Mouse (Mus musculus): ENCODE results near the gene Mreg.

Gene Mreg

DNA sequence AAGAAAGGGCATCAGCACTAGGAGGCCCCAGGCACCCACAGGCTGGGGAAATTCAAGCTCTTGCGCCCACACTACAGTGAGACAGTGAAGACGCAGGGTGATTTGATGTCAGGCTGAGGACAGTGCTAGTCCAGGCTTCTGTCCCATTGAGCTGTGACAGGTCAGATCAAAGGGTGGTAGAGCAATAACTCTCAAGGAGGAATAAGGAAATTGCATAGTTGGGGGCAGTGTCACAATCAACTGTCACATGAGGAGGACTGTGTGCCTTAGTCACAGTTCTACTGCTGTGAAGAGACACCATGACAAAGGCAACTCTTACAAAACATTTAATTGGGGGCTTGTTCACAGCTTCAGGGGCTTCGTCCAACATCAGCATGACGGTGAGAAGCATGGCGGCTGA, 16.0 kb downstream of the Mreg start:
- DNase-seq (ENCODE audit: low read depth, low spot score): no peak

DNA sequence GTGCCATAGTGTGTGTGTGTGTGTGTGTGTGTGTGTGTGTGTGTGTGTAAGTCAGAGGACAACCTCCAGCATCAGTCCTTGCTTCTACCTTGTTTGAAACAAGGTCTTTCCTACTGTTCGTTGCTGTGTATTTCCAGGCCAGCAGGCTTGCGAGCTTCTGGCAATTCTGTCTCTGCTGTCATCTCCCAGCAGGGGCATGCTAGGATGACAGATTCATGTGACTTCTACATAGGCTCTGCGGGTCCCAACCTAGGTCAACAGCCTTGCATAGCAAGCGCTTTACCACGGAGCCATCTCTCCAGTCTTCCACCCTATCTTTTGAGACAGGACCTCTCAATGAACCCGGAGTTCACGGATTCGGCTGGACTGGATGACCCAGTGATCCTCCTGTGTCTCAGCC, 20.7 kb downstream of the Mreg start:
- DNase-seq (ENCODE audit: low read depth, low spot score): no peak

- no peak for DNase-seq (ENCODE audit: low read depth, low spot score)
Observed at GRCm38 (mm10) chr1:72188142-72188738, 23.9 kb downstream of the Mreg start.

DNA sequence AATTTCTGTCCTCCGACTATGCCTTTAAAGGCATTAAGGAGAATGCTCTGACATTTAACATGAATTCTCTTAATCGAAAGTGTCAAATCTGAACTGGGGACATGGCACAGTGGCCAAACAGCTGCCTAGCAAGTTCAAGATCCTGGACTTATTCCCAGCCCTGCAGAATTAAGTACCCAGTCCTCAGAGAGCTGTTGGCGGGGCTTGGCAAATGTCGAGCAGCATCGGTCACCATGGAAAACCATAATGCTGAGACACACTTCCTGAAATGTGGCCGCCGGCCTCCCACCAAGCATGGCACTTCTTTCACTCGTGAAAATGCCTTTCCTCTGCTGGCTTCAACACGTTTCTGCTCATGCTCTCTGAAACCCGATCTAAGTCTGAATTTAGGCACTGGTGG, 24.6 kb downstream of the Mreg start:
- no peak for DNase-seq (ENCODE audit: low read depth, low spot score)

GRCm38 (mm10) chr1:72186151-72186550, 26.0 kb downstream of the Mreg start:
- no peak for DNase-seq (ENCODE audit: low read depth, low spot score)

DNA sequence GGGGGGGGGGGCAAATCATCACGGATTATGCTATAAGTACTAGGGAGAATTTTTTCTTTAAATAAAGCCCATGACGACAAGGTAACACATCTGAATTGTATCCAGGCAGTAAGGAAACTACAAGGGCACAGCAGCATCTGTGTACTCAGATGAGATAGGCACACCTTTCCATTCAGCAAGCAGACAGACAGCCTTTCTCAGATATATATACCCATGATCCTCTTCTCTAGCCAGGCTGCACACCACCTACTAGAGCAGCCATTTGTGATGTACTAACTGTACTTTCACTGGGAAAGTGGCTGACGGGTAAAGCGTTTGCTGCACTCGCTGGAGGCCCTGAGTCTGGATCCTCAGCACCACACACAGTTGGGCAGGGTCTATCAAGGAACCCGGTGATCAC, 28.6 kb downstream of the Mreg start:
- no peak for DNase-seq (ENCODE audit: low read depth, low spot score)

DNA sequence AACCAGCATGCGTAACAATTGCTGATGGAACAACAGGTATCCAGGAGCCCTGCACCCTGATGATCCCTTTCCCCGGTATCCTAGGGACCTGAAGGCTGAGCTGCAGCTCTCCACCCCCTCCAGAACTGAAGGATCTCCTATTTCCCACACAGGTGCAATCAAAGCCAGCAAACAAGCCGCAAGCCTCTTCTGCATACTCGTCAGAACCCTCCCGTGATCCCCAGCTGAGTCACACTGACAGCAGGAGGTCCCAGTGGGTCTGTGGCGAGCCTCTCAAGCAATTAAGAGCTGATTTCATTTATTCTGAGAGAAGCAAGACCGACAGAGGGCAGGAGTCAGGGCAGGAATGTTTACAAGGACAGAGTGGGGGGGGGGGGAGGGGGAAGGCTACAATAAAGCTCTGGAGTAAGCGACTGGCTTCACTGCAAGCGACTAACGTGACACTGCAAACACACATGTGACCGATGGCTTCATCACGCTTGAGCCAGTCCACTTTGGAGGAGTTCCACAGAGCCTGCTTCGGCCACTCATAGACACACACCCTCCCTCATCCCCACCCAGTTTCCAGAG, 29.1 kb downstream of the Mreg start:
- peak; percentile 48 for DNase-seq (ENCODE audit: low read depth, low spot score)

GRCm38 (mm10) chr1:72179947-72180346, 32.2 kb downstream of the Mreg start:
- no peak for DNase-seq (ENCODE audit: low read depth, low spot score)

DNA sequence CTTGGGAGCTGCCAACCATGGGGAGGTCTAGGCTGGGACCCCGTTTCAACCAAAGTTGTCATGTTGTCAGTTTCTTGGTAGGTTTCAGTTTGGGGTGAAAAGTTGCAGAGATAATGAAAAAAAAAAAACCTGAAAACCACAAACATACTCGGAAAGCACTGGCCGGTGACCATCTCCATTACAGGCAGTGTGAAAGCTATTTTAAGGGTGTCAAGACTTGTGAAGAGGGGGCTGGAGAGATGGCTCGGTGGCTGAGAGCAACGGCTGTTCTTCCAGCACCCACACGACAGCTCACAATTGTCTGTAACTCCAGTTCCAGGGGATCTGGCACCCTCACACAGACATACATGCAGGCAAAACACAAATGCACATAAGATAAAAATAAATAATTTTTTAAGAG, 35.9 kb downstream of the Mreg start:
- no peak for DNase-seq (ENCODE audit: low read depth, low spot score)

- DNase-seq (ENCODE audit: low read depth, low spot score): no peak
Observed at GRCm38 (mm10) chr1:72174183-72174582, 37.9 kb downstream of the Mreg start.

DNA sequence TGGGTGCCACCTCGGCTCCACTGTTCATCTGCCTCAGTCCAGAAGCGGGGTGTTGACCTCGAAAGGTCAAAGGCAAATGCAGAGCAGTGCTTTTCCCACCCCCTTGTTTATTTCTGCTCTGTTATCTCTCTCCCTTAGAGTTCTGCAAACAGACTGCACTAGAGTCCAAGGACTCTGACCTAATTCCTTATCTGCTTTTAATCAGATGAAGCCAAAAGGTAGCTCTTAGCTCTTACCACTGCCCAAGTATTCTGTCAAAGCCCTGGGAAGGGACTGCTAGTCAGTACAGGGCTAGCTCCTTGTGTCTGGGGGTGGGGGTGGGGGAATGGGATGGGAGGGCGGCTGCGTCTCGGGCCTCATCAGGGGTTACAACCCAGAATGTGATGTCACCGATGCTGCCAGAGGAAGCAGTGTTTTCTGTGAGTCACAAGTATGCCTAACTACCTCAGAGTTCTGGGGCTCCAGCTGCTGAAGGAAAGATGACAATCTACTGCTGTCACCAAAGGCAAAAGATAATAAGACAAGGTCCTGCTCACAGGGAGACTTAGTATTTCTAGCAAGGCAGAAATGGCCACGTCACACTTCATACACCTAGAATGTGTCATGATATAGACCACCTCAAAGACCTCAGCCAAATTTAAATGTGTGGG, 38.6 kb downstream of the Mreg start:
- DNase-seq (ENCODE audit: low read depth, low spot score): no peak

DNA sequence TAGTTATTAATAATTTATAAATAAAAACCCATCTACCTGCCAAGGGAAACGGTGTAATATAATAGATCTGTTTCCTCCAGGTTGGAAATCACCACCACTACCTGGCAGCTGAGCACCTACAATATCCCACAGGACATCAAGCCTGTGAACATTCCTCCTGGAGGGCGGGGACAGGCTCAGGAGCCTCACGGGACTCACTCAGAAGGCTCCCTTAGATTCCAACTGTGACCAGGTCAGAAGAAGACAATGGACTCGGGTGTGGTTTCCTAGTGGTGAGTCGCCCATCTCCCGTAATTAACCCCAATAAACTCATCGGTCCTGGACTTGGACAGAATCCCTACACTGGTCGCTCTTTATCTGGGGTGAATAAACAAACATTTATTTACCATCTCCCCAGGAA, 39.3 kb downstream of the Mreg start:
- DNase-seq (ENCODE audit: low read depth, low spot score): peak; percentile 9

DNA sequence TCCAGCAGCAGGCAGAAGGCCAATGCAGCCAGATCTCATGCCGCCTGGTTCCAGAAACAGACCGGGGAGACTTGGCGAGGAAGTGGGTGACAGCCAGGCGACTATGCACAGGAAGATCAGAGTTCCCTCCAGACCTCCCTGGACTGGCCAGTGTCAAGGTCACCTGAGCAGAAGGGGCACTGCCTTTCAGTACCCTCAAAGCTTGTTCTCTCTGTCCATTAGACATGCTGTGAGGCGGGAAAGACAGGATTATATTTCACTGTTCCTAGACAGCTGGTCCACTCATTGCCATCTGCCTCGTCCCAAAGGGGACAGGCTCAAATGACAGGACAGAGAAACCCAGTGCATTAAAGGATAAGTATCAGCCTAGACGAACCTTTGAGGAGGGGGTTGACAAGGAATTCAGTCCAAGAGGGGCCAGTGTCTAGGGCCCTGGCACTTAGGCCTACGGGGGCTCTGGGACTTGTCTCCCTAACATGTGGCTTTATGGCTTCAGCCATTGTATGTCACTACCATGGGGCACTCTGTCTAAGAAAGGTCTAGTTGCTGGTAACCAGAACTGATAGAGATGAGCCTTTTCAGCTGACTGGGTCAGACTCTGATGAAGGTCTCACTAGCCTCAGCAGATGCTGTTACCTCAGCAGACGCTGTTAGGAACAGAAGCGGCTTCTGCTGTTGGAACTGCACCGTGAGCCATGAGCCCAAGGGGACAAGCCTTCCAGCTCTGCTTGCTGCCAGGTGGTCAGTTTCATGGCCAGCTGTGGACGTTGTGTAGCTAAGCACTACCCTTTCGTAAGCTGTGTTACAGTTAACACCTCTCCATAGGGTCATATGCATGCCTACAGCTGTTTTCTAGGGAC, 40.9 kb downstream of the Mreg start:
- no peak for DNase-seq (ENCODE audit: low read depth, low spot score)

GRCm38 (mm10) chr1:72167024-72167423, 45.1 kb downstream of the Mreg start:
- no peak for DNase-seq (ENCODE audit: low read depth, low spot score)

DNA sequence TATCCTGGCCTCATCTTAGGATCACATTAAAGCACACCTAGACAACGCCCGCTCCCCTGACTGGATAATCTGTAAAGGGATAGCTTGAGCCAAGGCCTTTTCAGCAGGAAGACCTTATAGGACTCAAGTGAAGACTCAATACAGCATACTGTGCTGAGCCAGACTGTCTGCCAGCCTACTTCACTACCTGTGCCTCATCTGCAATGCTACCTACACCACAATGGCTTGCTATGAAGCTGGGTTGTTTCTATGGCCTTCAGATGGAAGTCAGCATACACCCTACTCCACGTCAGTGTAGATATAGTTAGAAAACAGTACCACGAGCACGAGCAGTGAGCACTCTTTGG, 45.7 kb downstream of the Mreg start:
- no peak for DNase-seq (ENCODE audit: low read depth, low spot score)

DNA sequence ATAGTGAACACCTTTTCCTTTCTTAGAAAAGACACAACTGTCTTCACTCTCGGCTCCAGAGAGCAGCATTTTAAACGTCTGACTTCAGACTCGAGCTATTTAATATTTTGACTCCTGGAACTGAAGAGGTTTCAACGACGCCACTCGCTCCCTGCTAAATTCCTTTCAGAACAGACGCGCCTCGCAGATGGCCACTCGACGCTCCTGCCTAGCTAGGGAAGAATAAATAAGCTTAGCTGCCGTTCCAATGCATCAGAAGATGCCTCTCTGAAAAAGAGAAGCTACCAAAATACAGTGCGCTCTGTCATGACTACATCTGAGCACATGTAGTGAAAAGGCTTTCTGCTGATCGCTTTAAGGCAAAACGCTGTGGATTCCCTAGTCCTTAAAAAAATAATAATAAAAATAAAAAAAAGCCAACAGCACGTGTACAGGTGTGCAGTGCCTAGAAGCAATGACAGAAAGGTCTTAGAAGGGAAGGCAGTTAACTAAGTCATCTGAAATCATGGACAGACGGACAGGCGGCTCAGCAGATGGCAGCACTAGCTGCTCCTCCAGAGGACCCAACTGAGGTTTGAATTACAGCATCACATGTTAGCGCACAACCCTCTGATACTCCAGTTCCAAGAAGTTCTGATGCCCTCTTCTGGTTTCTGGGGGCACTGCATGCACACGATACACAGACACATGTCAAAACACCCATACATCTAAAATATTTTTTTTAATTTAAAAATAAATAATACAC, 46.2 kb downstream of the Mreg start:
- peak; percentile 33 for DNase-seq (ENCODE audit: low read depth, low spot score)

DNA sequence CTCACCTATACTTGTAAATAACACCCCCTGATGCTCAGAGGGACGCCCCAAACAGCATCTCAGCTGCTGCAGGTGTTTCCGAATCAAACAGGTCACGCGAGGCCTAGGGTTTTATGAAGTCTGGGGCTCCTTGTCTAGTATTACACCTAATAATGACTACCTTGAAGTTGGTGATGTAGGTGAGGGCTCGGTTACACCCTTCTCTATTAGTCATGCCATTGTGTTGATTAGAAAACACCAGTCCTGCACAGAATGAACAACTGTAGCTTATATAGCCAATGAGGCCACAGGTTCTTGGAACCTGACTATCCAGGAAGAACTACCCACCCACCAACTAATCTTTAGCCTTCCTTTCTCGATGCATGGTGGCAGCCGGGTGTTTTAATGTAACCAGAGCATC, 51.8 kb downstream of the Mreg start:
- no peak for DNase-seq (ENCODE audit: low read depth, low spot score)

DNA sequence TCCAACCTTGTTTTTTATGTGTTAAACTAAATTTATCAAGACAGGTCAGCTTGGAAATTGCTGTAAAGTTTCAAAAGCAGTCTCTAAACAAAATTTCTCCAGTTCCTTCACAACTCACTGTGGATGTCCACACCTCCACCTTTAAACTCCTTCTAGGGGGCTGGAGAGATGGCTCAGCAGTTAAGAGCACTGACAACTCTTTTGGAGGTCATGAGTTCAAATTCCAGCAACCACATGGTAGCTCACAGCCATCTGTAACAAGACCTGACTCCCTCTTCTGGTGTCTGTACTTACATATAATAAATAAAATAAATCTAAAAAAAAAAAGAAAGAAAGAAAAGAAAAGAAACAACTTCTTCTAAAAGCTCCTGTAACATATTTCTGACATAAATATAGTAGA, 67.1 kb downstream of the Mreg start:
- peak; percentile 66 for DNase-seq (ENCODE audit: low read depth, low spot score)

- DNase-seq (ENCODE audit: low read depth, low spot score): peak; percentile 90
Observed at GRCm38 (mm10) chr1:72144426-72144825, 67.7 kb downstream of the Mreg start.

DNA sequence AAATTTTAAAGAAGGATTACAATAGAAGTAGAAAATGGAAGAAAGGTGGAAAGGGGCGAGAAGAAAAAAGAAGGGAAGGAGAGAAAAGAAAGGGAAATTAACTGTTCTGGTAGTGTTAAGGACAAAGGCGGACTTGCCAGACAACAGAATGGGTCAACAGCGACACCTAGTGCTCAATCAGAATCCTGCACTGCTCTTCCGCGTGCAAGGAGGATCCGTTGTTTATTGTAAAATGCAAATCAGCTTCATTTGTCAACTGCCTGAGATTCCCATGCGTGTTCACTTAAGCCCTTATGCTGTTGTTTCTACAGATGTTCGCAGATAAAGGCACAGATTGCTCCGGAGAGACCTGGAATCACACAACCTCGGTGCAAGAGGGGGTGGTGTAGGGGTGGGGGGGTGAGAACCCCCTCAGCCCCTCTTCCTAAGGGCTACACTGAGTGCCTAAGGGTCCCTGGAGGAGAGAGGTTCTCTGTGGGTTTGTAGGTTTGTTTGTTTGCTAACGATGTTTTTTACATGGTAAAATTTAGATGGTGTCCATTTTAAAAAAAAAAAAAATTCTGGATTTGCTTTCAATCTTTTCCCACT, 70.1 kb downstream of the Mreg start:
- peak; percentile 93 for DNase-seq (ENCODE audit: low read depth, low spot score)

DNA sequence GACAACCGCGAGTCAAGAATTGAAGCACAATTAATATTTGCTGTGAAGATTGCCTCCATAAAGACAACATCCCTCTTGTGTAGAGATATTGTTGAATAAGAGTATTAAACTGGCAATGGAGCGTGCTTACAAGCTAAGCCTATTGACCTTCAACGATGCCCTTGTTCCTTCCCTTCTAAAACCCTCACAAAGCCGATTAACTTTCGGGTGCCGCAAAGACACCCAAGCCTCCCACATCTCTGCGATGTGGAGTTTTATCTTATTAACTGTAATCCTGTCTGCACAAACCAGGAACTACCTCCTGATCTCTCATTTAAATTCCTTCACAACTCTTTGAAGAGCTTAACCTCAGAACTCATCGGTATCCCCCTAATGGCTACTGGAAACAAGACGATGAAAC, 76.0 kb downstream of the Mreg start:
- no peak for DNase-seq (ENCODE audit: low read depth, low spot score)

DNA sequence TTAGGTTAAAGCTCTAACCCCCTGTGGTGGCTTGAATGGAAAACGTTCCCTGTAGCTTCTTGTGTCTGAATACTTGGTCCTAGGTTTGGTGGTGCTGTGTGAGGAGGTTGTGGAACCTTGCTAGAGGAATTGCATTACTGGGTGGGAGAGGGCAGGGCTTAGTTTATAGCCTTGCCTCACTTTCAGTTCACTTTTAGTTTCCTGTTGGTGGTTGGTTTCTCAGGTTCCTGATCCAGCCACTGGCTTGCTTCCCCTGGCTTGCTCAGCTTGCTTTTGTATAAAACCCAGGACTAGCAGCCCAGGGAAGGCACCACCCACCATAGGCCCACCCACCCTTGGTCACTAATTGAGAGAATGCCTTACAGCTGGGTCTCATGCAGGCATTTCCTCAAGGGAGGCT, 77.6 kb downstream of the Mreg start:
- no peak for DNase-seq (ENCODE audit: low read depth, low spot score)

All from 3T3-L1 (cell line).